Mouse (Mus musculus): ENCODE measurements around the gene Glis3.
A peak's percentile ranks its signal among the peaks of the same experiment; 100 is the strongest.

Gene Glis3

GRCm38 (mm10) chr19:28473621-28474020 is 206.3 kb downstream of the Glis3 start:
- DNase-seq: no peak

DNA sequence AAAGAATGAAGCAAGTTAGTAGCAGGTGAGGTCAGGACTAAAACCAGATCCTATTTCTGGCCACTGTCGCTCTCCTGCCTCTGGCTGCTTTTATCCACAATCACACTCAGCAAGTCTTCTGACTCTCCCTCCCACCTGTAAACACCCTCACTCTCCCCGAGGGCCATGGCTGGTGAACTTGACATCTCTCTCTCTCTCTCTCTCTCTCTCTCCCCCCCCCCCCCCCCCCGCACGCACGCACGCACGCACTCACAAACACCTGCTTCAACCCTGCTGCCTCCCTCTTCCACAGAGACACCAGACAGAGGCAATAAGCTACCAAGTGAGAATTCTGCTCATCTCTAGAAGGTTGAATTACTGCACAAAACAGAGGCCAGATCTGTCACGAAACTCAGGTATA is 208.7 kb downstream of the Glis3 start:
- no peak for DNase-seq

DNA sequence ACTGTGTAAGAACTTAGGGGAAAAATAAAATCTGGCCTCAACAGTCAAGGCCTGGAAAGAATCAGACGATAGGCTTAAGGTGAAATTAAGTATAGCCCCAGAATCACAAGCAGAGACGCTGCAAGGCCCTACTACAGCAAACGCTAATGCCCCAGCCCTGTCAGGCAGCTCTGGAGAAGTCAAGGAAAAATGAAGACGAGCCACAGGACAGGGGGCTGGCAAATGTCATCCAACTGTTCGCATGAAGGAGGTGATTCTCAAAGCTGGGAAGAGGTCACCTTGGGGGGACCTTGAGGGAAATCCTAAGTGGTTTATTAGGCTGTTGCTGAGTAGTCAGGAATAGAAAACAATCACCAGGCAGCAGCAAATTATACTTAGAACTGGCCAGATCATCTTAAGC is 214.1 kb downstream of the Glis3 start:
- no peak for DNase-seq

DNA sequence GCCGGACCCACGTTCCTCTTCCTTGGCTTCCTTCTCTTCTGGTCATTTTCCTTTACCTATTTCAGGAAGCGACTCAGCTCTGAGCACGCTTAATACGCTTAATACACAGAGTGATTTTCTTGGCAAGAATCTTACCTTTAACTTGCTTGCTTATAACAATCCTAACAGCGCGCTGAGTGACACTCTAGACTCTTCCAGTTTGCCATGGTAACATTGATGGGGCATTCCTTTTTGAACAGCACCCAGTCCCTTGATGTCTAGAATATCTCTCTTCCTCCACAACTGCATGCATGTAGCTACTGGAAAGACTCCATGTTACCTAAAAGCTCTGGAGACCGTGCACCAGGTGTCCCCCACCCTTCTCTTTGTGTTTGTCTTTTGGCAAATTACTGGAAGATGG is 225.5 kb downstream of the Glis3 start:
- no peak for DNase-seq

DNA sequence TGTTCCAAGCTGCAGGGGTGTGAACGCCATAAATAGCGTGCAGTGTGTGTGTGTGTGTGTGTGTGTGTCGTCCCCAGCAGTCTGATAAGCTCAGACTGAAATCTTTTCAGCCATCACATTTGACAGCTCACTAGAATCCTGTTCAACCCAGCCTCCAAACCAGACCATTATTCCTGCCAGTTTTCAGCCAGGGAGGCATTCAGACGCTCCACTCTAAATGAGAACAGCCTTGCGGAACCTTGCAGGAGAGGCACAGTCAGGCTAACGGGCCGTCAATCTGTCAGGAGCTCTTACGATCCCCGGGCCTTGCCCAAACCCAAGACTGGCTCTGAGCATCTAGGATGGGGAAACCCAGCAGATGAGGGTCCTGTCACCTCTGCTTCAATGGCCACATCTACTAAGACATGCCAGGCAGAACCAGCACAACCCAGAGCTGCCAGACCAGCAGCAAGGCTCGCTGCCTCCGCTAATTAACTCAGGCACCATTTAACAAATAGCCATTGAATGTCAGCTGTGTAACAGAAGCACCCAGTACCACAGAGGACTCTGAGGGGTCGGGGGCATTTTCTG is 226.8 kb downstream of the Glis3 start:
- peak; percentile 20 to 39 for DNase-seq

- DNase-seq: no peak
Measured at GRCm38 (mm10) chr19:28448811-28449210, 231.1 kb downstream of the Glis3 start.

GRCm38 (mm10) chr19:28442161-28442560 is 237.7 kb downstream of the Glis3 start:
- DNase-seq: no peak

GRCm38 (mm10) chr19:28436457-28437148 is 243.3 kb downstream of the Glis3 start:
- peak; percentile 54 to 65 for DNase-seq

- DNase-seq: no peak
Measured at GRCm38 (mm10) chr19:28428220-28428816, 251.6 kb downstream of the Glis3 start.

GRCm38 (mm10) chr19:28424180-28424579 is 255.7 kb downstream of the Glis3 start:
- no peak for DNase-seq

DNA sequence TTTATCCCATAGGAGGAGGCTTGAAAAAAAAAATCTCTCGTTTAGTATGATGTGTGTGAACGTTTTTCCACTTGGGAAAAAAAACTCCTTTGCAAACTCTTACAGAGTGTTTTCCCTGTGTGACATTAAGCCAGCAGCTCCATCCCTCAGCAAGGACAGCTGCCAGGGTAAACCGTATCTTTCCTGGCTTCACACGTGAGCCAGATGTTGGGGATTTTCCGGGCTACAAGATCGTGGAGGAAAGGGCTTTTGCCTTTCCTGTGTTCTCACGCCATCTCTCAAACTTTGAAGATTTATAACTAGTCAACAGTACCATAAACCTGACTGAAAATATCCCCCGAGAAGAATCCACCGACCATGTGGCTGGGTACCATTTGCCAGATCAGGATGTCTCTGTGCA is 256.9 kb downstream of the Glis3 start:
- no peak for DNase-seq

- DNase-seq: no peak
Measured at GRCm38 (mm10) chr19:28416069-28416468, 263.8 kb downstream of the Glis3 start.

DNA sequence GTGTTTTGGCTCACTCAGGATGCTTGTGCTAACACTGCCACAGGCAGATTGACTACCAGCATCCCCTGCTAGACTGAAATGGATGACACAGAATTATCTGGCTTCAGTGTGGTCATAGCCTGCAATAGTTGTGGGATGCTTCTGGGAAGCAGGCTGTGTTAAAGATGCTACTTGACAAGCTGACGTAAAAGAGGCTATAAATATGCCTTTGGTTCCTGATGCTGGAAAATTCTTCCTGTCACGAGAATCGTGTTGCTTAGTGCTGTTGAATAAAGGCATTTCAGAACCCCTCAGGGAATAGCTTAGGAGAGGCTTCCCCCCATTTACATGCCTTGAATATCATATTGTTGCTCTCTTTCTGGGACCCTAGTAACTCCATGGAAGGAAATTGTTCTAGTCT is 271.1 kb downstream of the Glis3 start:
- DNase-seq: no peak

DNA sequence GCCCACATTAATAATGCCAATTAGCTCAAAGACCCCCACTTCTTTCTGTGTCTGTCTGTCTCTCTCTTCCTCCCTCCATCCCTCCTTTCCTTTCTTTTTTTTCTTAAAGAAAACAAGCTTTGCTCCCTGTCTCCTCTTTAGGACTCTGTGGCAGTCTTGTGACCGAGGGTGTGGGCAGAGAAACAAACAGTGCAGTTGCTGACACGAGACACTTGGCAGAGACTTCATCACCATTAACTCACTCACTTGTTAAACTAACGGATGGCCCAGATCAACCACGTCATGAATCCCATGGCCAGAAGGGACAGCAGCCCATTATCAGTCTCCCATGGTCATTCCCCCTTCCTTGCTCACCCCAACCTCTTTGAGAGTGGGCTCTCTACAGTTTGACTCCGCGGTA is 276.9 kb downstream of the Glis3 start:
- no peak for DNase-seq

DNA sequence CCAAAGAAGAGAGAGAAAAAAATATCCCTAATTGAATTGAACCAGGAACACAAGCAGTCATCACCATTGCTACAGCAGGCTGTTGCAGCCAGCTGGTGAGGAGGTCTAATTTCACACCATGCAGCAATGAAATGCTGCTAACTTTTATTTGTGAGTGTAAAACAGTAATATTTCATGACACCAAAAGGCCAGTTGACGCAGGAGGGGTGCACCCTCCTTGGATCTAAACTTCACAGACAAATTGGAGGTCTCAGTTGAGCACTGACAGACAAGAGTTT is 284.4 kb downstream of the Glis3 start:
- no peak for DNase-seq

DNA sequence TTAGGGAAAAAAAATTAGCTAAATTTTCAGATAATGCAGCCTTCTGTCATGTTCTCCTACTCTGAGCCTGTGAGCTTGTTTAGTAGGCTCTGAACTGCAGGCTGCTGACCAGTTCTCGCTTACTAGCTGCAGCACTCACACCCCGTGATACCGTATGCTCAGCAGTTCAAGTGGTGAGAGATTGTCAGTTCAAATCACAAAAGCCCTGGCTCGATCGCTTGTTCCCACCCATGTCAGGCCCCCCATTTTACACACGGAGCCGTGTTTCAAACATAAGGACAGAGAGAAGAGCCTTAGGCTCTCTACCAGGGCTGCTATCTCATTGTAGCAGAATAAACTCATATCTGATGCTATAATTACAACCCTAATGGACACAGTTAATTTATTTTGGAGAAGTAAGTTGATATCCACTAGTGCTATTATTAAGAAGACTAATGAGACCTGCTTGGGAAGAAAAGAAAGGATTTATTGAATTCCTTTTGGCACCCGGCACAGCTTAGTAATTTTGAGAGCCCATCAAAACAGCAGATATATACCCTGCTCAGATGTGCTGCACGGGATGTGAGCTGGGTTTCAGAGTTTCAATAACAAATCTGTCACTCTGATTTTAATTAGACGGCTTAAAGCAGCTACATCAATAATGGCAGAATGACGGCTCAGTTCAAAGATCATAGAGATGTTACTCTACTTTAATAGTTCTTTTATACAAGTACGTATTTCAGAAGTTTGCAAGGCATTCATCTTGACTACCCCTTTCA is 284.9 kb downstream of the Glis3 start:
- DNase-seq: no peak

GRCm38 (mm10) chr19:28393766-28394165 is 286.1 kb downstream of the Glis3 start:
- no peak for DNase-seq

DNA sequence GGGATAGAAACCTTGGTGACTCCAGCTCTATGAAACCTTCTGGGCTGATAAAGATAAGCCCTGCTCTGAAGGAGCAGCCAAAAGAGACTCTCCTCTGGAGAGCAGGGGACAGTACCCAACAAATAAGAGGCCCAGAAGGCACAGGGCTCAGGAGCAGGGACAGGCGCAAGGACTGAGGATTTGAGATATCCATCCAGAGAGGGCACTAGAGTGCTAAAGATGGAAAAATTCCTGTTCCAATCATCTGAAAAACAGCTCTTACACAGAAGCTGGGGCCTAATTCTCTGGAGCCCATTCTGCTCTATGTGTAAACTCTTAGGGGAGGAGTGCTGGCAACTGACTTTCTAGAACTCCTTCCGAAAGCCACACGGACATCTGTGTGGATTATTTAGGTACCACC is 287.0 kb downstream of the Glis3 start:
- no peak for DNase-seq

DNA sequence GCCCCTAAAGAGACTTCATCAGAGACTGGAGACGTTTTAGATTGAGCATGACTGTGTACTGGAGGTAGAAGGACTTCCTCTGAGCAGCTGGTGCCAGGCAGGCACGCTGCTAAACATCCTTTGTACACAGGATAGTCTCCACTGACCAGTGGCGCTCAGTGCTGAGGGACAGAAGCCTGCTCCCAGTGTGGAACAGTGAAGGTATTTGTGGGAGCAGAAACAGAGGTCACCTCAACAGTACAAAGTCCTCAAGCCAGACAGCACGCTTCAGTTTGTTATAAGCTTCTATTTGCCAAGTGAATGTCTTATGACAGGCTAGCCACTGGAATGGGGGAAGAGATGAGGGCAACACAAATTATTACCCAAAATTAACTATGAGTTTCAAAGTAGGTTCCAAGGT is 289.0 kb downstream of the Glis3 start:
- no peak for DNase-seq

GRCm38 (mm10) chr19:28389146-28389545 is 290.7 kb downstream of the Glis3 start:
- no peak for DNase-seq

DNA sequence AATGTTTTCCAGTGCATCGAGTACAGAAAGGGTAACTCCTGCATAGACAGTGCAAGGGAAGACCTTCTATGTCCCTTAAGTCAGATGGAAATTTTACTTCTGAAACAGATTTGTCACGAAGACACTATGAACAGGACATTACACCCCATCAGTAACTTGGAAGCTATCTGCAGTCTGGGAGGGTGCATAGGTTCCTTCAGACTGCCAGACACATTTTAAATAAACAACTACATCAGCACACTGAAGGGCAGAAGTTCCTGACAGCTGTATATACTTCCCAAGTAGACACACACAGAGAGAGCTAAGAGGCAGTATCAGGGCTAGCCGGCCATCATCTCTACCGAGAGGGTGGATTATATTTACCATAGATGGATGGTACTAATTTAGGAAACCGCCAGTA is 296.5 kb downstream of the Glis3 start:
- DNase-seq: no peak

- peak; percentile 26 to 43 for DNase-seq
Measured at GRCm38 (mm10) chr19:28382168-28382911, 297.5 kb downstream of the Glis3 start.

DNA sequence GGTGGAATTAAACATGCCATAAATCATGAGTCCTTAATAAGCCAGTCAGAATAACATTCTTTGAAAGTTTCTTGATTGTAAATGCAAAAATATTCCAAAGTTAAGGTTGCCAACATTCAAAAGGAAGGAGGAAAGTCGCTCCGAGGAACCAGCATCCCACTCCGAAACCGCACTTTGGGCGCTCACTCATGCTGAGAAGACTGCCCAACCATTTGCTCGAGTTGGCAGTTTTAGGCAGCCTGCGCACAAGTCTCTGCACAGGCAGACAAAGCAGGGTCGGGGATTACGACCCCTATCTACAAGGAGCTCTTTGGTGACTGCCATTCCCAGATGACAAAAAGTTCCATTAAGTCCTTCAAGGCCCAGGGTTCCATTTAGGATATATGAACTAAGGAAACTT is 298.4 kb downstream of the Glis3 start:
- peak; percentile 43 to 49 for DNase-seq

Measured in kidney, postnatal 4 days (tissue).